Mouse (Mus musculus) C2C12 (cell line): ENCODE measurements at regions not wholly inside any gene's neighbourhood (a gene's known extent, or its start where the extent isn't known, plus 50 kb on each side); places are given as distances from the start of the nearest gene placed in this dataset.

Source experiments
- CTCF ChIP-seq: IDR thresholded peaks from one replicate; pipeline ENCODE4 v1.5.1; 2011; ENCODE audit not compliant: control insufficient read depth, insufficient read depth, insufficient read length
- MYOD1 ChIP-seq: IDR thresholded peaks from one replicate; pipeline ENCODE4 v1.6.1; 2011; ENCODE audit warnings: low read depth; ENCODE audit not compliant: control insufficient read depth, insufficient read length
- MYOG ChIP-seq: IDR thresholded peaks from one replicate; pipeline ENCODE4 v1.6.1; 2011; ENCODE audit not compliant: control insufficient read depth, insufficient read length; ENCODE audit errors: extremely low read depth
- USF1 ChIP-seq: IDR thresholded peaks from one replicate; pipeline ENCODE4 v1.6.1; 2011; ENCODE audit warnings: low read depth, mild to moderate bottlenecking, control low read depth, moderate library complexity

GRCm38 (mm10) chr14:25067435-25067834, 391.6 kb upstream of the Zmiz1 start:
- TF ChIP-seq CTCF (no peak), MYOG (no peak), MYOD1 (no peak), USF1 (no peak)
